Mouse (Mus musculus): ENCODE measurements around the gene Zfand4. TPM values are rescaled to one million over a fixed set of nuclear protein-coding genes. Genes with fewer than 3 reads are reported as not detected.

The Zfand4 gene
- total and polyA plus RNA-seq, 3 experiments, result 4.3 to 5.5 TPM; not detected in 1

DNA sequence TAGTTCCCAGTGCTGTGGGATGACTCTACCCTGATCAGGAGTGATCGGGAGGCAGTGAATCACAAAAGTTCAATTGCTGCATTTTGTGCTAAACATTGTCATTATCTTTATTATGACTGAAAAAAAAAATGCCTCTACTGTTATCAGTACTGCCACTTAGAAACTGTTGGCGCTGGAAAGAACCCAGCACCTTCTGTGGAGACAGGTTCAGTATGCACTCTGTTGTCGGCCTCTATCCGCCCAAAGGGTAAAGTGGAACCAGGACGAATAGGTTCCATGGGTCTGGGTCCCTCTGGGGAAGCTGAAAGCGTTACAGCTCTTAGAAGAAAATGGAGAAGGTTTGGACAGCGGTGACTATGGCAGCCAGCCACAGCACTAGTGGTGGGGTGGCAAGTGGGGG lies 114.9 kb downstream of the Zfand4 start:
- Histone ChIP-seq H3K9ac (ENCODE audit: control insufficient read depth, low read depth, low read length, poor library complexity, severe bottlenecking) (no peak overlapping the region), H3K9me3 (replicated peaks; ENCODE audit: insufficient read depth, low read length) (no peaks in the 10 kb centered on the region), H3K4me3 (ENCODE audit: control insufficient read depth in 1 of 2, insufficient read depth in 1 of 2, low read depth in 2 of 2, low read length in 2 of 2) (no peak overlapping the region), H3K36me3 (ENCODE audit: control insufficient read depth in 1 of 2, insufficient read depth in 2 of 2, low read length in 2 of 2) (peaks cover 2 to 17% of the 10 kb centered on the region in 2 experiments; a peak in 3 of 4 replicates), H3K4me1 (ENCODE audit: control insufficient read depth in 1 of 2, insufficient read depth in 2 of 2, low read length in 2 of 2) (peaks cover 7 to 14% of the 10 kb centered on the region in 2 experiments), H3K79me2 (ENCODE audit: control insufficient read depth, insufficient read depth, low read length, poor library complexity) (peaks cover 4% of the 10 kb centered on the region; the same call in 1 of the 2 replicates), H3K27me3 (ENCODE audit: control insufficient read depth in 1 of 2, insufficient read depth in 2 of 2, low read length in 2 of 2) (no peaks in the 10 kb centered on the region), H3K27ac (ENCODE audit: control insufficient read depth, low read depth, low read length) (no peak overlapping the region)
- no peak for DNase-seq (ENCODE audit: low read depth, low spot score)
- TF ChIP-seq SMC3 (IDR thresholded peaks at IDR 0.05; ENCODE audit: low read depth, low read length) (no peak), CTCF (IDR thresholded peaks at IDR 0.05 in 2 of 3, conservative IDR thresholded peaks at IDR 0.05 in 1 of 3; ENCODE audit: control insufficient read depth in 1 of 3, insufficient read depth in 1 of 3, low read depth in 2 of 3, low read length in 3 of 3, poor library complexity in 1 of 3, severe bottlenecking in 1 of 3) (no peak), TAL1 (IDR thresholded peaks at IDR 0.05; ENCODE audit: low read length) (no peak), ZC3H11A (IDR thresholded peaks at IDR 0.05; ENCODE audit: low read depth, low read length) (no peak), ELF1 (IDR thresholded peaks at IDR 0.05; ENCODE audit: low read depth, low read length) (no peak), MAX (IDR thresholded peaks at IDR 0.05; ENCODE audit: low read length) (no peak), POLR2AphosphoS5 (IDR thresholded peaks at IDR 0.05; ENCODE audit: borderline replicate concordance, low read depth, low read length) (no peak), ETS1 (IDR thresholded peaks at IDR 0.05; ENCODE audit: low read depth, low read length) (no peak), NELFE (IDR thresholded peaks at IDR 0.05; ENCODE audit: low read depth, low read length) (no peak), GATA1 (IDR thresholded peaks at IDR 0.05; ENCODE audit: low read depth, low read length) (peak; percentile 38; the same call in 1 of the 2 replicates), MXI1 (IDR thresholded peaks at IDR 0.05; ENCODE audit: low read depth, low read length) (no peak), UBTF (IDR thresholded peaks at IDR 0.05; ENCODE audit: borderline replicate concordance, insufficient read depth, low read depth, low read length) (no peak), TCF12 (IDR thresholded peaks at IDR 0.05; ENCODE audit: low read depth, low read length) (no peak), ZNF384 (IDR thresholded peaks at IDR 0.05; ENCODE audit: low read depth, low read length) (peak; percentile 71), EP300 (IDR thresholded peaks at IDR 0.05; ENCODE audit: low read depth in 1 of 2, low read length in 2 of 2) (peak in 1 of 2 experiments; percentile 20; a peak in 2 of 4 replicates), CHD2 (IDR thresholded peaks at IDR 0.05; ENCODE audit: low read length) (no peak)

Other genes with a start within 250 kb of the Zfand4 start
- gene Tmcc1, start 70.7 kb upstream of the Zfand4 start, total RNA-seq (2012; rRNA removed), result 29.9 and 30.6 TPM in 2 replicates
- gene Tmcc1, start 70.7 kb upstream of the Zfand4 start, polyA plus RNA-seq (2012; ENCODE audit: insufficient read depth in 1 of 2, insufficient read length in 2 of 2, low read depth in 1 of 2, low replicate concordance in 2 of 2, missing spikeins in 1 of 2), result 1 to 10 TPM in 1 of 2 experiments, not detected in 1; 9.1 TPM
- gene Washc2, start 56.2 kb upstream of the Zfand4 start, total RNA-seq (2012; rRNA removed), result 25.3 and 28.6 TPM in 2 replicates
- gene Washc2, start 56.2 kb upstream of the Zfand4 start, polyA plus RNA-seq (2012; ENCODE audit: insufficient read depth in 1 of 2, insufficient read length in 2 of 2, low read depth in 1 of 2, low replicate concordance in 2 of 2, missing spikeins in 1 of 2), result 10 to 100 TPM in 1 of 2 experiments, not detected in 1; 38.3 TPM
- gene March8, start 73.8 kb downstream of the Zfand4 start, total RNA-seq (2012; rRNA removed), result 20.8 and 22.7 TPM in 2 replicates
- 10 to 100 TPM in 1 of 2 experiments, not detected in 1; 24.9 TPM for gene March8, start 73.8 kb downstream of the Zfand4 start, polyA plus RNA-seq (2012; ENCODE audit: insufficient read depth in 1 of 2, insufficient read length in 2 of 2, low read depth in 1 of 2, low replicate concordance in 2 of 2, missing spikeins in 1 of 2)
- gene Alox5, start 197.0 kb downstream of the Zfand4 start, total RNA-seq (2012; rRNA removed), result 1.1 and 1.6 TPM in 2 replicates
- 1 to 10 TPM in 1 of 2 experiments, not detected in 1; 5.7 TPM for gene Alox5, start 197.0 kb downstream of the Zfand4 start, polyA plus RNA-seq (2012; ENCODE audit: insufficient read depth in 1 of 2, insufficient read length in 2 of 2, low read depth in 1 of 2, low replicate concordance in 2 of 2, missing spikeins in 1 of 2)
- gene Olfr211, start 224.9 kb downstream of the Zfand4 start, total RNA-seq (2012; rRNA removed), result not detected in 2 replicates
- gene Olfr211, start 224.9 kb downstream of the Zfand4 start, polyA plus RNA-seq (2012; ENCODE audit: insufficient read depth in 1 of 2, insufficient read length in 2 of 2, low read depth in 1 of 2, low replicate concordance in 2 of 2, missing spikeins in 1 of 2), result not detected
- gene Olfr212, start 242.3 kb downstream of the Zfand4 start, total RNA-seq (2012; rRNA removed), result not detected in 2 replicates
- under 1 TPM in 1 of 2 experiments, not detected in 1; 0.03 TPM for gene Olfr212, start 242.3 kb downstream of the Zfand4 start, polyA plus RNA-seq (2012; ENCODE audit: insufficient read depth in 1 of 2, insufficient read length in 2 of 2, low read depth in 1 of 2, low replicate concordance in 2 of 2, missing spikeins in 1 of 2)

Measured in MEL (cell line).